Mouse (Mus musculus): ENCODE measurements around the gene Tnfsf9. TPM values are rescaled to one million over a fixed set of nuclear protein-coding genes. Genes with fewer than 3 reads are reported as not detected.
A peak's percentile ranks its signal among the peaks of the same experiment; 100 is the strongest.

Tnfsf9 gene
- total RNA-seq, 2 experiments from 2014 or later, result 1.5 to 6.3 TPM

DNA sequence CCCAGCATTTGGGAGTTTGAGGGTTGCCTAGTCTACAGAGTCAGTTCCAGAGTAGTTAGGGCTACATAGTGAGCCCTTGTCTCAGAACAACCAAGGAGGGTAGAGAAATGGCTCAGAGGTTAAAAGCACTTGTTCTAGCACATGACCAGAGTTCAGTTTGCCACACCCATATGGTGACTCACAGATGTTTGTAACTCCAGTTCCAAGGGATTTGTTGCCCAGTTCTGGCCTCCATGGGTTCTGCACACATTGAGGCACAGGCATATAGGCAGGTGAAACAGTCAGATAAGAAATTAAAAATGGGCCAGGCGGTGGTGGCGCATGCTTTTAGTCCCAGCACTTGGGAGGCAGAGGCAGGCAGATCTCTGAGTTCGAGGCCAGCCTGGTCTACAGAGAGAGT is 10.9 kb upstream of the Tnfsf9 start:
- ATAC-seq (ENCODE audit: poor library complexity, severe bottlenecking), result no peak

GRCm38 (mm10) chr17:57095855-57096622 is 9.1 kb upstream of the Tnfsf9 start:
- ATAC-seq (ENCODE audit: poor library complexity, severe bottlenecking), result peak; percentile 80

DNA sequence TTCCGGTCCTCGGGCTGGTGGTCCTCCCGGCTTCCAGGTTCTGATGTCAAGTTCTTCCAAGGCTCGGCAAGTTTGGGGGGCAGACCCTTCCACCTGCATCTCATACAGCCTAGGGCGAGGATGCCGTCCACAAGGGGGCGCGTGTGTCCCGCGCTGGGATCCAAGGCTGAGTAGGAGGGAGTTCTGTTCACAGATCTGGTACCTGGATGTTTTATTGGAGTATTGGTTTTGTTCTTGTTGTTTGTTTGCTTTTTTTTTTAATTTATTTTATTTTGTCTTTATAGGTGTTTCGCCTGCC is 8.6 kb upstream of the Tnfsf9 start:
- ATAC-seq (ENCODE audit: poor library complexity, severe bottlenecking), result peak; percentile 72

- ATAC-seq (ENCODE audit: poor library complexity, severe bottlenecking), result no peak
Measured at GRCm38 (mm10) chr17:57098321-57098720, 6.8 kb upstream of the Tnfsf9 start.

DNA sequence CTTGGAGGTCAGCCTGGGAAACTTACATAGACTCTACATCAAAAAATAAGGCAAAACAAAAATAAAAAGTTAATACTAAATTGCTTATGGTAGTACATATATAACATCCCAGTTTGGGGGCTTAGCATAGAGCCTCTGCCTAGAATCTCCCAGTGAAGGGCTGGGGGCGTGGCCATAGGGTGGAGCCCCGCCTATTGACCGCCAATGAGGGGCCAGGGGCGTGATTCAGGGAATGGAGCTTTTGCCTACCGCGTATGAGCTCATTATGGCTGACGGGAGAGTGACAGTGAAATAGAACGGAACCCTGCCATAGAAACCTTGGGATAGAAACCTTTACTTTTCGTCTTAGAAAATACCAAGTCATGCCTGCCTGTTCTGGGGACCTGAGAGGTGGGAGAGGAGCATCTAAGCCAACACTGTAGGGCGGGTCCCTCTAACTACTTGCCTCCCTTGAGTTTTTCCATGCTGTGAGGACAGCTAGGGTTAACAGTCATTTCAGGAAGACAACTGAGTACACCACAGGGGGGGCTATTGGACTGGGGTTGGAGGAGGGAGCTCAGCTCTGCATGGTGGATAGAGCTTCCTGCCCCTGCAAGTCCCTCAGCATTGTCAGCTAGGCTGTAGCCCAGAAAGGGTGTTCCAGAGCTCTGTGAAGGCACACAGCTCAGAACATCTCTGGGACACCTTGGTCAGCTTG is 5.3 kb upstream of the Tnfsf9 start:
- ATAC-seq (ENCODE audit: poor library complexity, severe bottlenecking), result no peak

DNA sequence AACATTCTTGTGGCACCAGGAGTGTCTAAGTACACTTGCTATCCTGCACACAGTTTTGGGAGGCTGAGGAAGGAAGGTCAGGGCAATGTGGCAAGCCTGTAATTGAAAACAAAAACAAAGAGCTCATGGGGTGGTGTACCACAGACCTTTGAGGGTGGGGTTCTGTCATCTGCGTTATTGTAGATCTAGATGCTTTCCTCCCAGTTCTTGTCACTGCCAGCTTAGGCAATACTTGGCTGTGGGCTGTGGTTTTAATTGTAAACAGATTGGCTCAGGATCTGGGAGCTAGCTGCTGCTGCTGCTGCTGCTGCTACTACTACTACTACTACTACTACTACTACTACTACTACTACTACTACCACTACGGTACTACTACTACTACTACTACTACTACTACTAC is 2.8 kb upstream of the Tnfsf9 start:
- ATAC-seq (ENCODE audit: poor library complexity, severe bottlenecking), result no peak

- no peak for ATAC-seq (ENCODE audit: poor library complexity, severe bottlenecking)
Measured at GRCm38 (mm10) chr17:57104496-57104895, 629 bp upstream of the Tnfsf9 start.

GRCm38 (mm10) chr17:57106035-57106368 is 877 bp downstream of the Tnfsf9 start:
- ATAC-seq (ENCODE audit: poor library complexity, severe bottlenecking), result no peak

GRCm38 (mm10) chr17:57107064-57107463 is 1.9 kb downstream of the Tnfsf9 start:
- ATAC-seq (ENCODE audit: poor library complexity, severe bottlenecking), result no peak

DNA sequence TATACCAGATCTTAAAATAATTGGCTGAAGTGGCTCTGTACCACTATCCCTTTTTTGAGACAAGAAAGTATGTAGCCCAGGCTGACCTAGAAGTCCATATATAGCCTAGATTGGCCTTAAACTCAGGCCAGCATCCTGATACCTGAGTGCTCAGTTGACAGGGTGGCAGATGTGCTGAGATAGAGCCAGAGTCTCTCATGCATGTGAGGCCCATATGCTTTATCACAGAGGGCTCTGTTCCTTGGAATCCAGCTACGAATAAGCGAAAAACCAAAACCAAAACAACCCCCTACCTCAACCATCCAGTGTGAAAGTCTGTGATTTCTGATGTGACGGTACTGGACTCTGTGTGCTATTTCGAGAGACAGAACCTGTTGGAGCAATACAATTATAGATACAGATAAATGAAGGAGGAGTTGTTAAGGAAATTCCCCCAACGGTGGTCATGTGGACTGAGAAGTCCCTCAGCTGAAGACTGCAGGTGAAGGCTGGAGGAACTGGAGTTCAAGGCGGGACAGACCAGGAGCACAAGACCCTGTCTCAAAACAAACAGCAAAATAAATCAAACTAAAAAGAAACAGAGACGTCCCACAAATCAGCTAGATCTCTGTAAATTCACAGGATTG is 3.0 kb downstream of the Tnfsf9 start:
- ATAC-seq (ENCODE audit: poor library complexity, severe bottlenecking), result no peak

- ATAC-seq (ENCODE audit: poor library complexity, severe bottlenecking), result no peak
Measured at GRCm38 (mm10) chr17:57108666-57109171, 3.6 kb downstream of the Tnfsf9 start.

- no peak for ATAC-seq (ENCODE audit: poor library complexity, severe bottlenecking)
Measured at GRCm38 (mm10) chr17:57110005-57110404, 4.9 kb downstream of the Tnfsf9 start.

GRCm38 (mm10) chr17:57112768-57113474 is 7.8 kb downstream of the Tnfsf9 start:
- peak; percentile 96 for ATAC-seq (ENCODE audit: poor library complexity, severe bottlenecking)

- no peak for ATAC-seq (ENCODE audit: poor library complexity, severe bottlenecking)
Measured at GRCm38 (mm10) chr17:57116801-57117200, 11.7 kb downstream of the Tnfsf9 start.

DNA sequence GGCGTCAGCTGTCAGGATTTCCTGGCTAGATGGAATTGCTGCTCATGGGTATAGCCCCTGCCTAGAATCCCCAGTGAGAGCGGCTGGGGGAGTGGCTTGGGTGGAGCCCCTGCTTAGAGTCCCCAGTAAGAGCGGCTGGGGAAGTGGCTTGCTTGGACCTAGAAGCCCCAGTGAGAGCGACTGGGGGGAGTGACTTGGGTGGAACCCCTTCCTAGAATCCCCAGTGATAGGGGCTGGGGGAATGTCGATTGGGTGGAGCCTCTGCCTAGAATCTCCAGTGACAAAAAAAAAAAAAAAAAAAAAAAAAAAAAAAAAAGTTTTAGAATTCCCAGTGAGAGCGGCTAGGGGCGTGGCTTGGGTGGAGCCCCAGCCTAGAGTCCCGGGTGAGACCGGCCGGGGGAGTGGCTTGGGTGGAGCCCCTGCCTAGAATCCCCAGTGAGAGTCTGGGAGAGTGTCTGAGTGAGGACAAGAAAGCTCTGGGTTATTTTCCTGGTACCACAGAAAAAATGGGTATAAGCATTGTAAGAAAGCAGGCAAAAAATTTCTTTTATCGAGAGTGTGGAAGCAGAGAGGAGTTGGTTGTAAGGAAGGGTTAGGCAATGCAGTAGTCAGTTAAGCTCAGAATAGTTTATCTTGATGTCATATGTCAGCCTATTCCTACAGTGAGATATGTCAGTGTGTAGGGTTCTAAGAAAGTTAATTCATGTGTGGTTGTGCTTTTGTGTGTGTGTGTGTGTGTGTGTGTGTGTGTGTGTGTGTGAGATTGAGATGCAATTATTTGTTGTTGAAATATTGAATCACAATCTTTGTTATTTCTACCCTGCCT is 13.6 kb downstream of the Tnfsf9 start:
- ATAC-seq (ENCODE audit: poor library complexity, severe bottlenecking), result no peak

- ATAC-seq (ENCODE audit: poor library complexity, severe bottlenecking), result no peak
Measured at GRCm38 (mm10) chr17:57121856-57122255, 16.7 kb downstream of the Tnfsf9 start.

DNA sequence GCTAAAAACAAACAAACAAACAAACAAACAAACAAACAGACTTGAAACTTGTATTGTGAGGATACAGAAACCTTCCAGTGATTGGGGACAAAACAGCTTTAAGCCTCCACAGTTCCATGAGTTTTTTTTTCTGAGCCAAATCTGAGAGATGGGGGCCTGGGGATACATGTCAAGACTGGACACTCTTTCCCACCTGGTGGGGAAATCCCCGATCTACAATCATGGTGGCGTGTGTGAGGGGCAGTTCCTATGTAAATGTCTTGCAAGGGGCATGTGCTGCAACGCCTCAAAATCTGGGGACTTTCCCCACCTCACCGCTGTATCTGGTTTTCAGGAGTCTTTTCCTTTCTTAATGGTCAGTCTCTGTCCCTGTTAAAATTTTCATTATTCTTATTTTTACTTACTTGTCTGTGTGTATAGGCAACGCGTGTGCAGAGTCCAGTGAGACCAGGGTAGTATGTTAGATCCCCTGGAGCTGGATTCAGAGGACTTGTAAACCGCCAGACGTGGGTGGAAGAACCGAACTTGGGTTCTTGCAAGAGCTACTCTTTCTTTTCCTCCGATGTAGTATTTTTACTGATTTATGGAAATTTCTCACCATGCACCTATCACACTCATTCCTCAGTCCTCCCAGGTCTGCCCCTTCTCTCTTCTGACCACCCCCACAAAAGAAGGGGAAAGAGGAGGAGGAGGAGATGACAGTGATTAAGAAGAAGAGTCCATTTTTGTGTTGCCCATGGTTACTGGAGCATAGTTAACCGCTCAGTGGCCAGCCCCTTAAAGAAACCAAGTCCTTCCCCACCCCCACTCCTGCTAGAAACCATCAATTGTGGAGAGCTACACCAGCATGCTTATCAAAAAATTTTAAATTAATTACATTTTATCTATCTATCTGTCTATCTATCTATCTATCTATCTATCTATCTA is 18.3 kb downstream of the Tnfsf9 start:
- no peak for ATAC-seq (ENCODE audit: poor library complexity, severe bottlenecking)

DNA sequence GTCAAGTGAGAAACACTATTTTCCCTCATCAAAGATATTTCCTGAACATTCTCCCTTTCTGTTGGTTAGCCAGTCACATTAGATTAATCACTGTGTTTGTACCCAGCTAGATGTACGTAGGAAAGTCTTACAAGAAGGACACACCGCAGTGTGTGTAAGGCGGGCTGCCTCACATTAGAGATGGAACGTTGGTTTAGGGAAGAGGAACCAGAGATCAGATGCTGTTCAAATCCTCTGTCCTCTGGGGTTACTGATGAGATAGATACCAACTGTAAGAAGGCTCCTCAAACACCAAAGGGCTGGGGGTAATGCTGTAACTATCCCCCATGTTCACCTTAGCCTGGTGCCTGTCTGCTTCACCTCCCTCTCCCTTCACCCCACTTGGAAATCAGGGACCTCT is 19.7 kb downstream of the Tnfsf9 start:
- ATAC-seq (ENCODE audit: poor library complexity, severe bottlenecking), result no peak

DNA sequence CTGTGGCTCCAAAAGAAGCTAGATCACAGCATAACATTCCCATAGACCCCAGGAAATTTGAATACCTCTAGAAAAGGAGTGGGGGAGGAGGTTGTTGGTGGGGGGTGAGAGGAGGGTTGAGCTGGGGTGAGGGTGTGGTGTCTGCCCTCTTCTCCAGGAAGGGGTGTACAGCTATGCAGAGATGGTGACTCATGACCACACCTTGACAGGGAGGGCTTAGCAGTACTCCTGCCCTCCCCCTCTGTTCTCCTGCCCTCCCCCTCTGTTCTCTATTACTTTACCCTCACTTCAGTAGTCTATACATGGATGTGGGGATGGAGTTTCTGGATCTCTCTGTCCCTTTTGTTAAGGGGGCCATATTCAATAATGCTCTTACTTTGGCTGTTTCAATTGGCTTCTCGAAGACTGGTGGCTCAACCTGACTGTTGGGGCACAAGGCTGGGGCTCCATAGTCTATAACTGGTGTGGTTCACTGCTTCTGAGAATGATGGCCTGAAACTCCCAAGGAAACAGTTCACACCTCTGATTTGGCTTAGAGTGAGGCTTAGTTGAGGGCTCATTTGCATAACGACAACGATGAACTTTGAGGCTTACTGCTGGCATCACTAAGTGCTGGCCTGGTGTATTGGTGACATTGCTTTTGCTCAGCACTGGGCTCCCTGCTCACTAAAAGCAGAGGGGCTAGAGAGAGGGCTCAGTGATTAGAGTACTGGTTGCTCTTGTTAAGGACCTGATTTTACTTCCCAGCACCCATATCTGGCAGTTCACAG is 20.9 kb downstream of the Tnfsf9 start:
- ATAC-seq (ENCODE audit: poor library complexity, severe bottlenecking), result no peak

All from megakaryocyte, adult 5-6 weeks (primary cell).